Mouse (Mus musculus) stomach, postnatal 0 days (tissue): Measurements from ENCODE around the gene Farp1.

ENCODE experiments used
- CTCF ChIP-seq: IDR thresholded peaks from 2 replicates; pipeline ENCODE4 v1.5.1; 2016; ENCODE audit warnings: antibody characterized with exemption, low read depth, mild to moderate bottlenecking, moderate library complexity
- EP300 ChIP-seq: optimal IDR thresholded peaks from 2 replicates; pipeline ENCODE3; 2016; ENCODE audit warnings: antibody characterized with exemption

DNA sequence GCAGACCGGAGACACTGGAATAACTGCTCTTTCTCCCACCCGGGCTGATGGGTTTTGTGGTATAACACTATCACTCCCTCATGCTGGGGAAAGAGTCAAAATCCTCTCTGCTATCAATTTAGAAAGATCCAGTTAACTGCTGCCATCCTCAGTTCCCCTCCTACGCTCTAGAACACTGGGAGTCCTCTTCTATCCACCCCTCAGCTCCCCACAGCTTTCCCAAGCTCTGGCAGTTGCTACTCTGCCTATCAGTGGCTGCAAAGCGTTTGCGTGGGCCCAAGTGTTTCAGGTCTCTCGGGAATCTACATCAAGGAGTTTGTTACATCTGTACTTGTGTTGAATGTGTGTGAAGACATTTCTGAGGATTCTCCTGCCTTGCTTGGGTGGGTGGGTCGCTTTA lies 287.6 kb downstream of the Farp1 start:
- TF ChIP-seq EP300: no peak
- no peak for TF ChIP-seq CTCF
